Mouse (Mus musculus): ENCODE measurements at regions not wholly inside any gene's neighbourhood (a gene's known extent, or its start where the extent isn't known, plus 50 kb on each side); places are given as distances from the start of the nearest gene placed in this dataset.

- no peak overlapping the region for H3K4me2 ChIP-seq (ENCODE audit: low read depth, low read length)
- 81% methylated on average over 4 of the region's 4 CpGs for WGBS
- no peaks in the 10 kb centered on the region for H3K27me3 ChIP-seq (ENCODE audit: insufficient read depth, low read length)
- H3K4me1 ChIP-seq (ENCODE audit: insufficient read depth, low read length): no peaks in the 10 kb centered on the region
- DNase-seq (ENCODE audit: low spot score) (no peak), ATAC-seq (no peak)
- H3K4me3 ChIP-seq (ENCODE audit: low read length): no peak overlapping the region
- no peak for TF ChIP-seq CTCF (IDR thresholded peaks at IDR 0.05; ENCODE audit: low read depth)
- H3K9me3 ChIP-seq (ENCODE audit: low read length): no peaks in the 10 kb centered on the region
- H3K27ac ChIP-seq: no peak overlapping the region
- H3K36me3 ChIP-seq (ENCODE audit: insufficient read depth, low read length): no peaks in the 10 kb centered on the region
- H3K9ac ChIP-seq (replicated peaks; ENCODE audit: low read length): no peak overlapping the region
Measured at GRCm38 (mm10) chr2:72797002-72797718, 183.1 kb downstream of the Sp3 start.

- no peak for DNase-seq (ENCODE audit: low spot score)
- ATAC-seq: no peak
- no peaks in the 10 kb centered on the region for H3K27me3 ChIP-seq (ENCODE audit: insufficient read depth, low read length)
- no peak overlapping the region for H3K4me3 ChIP-seq (ENCODE audit: low read length)
- TF ChIP-seq CTCF (IDR thresholded peaks at IDR 0.05; ENCODE audit: low read depth): no peak
- no peaks in the 10 kb centered on the region for H3K36me3 ChIP-seq (ENCODE audit: insufficient read depth, low read length)
- no peak overlapping the region for H3K4me2 ChIP-seq (ENCODE audit: low read depth, low read length)
- no peaks in the 10 kb centered on the region for H3K4me1 ChIP-seq (ENCODE audit: insufficient read depth, low read length)
- no peak overlapping the region for H3K27ac ChIP-seq
- no peak overlapping the region for H3K9ac ChIP-seq (replicated peaks; ENCODE audit: low read length)
- H3K9me3 ChIP-seq (ENCODE audit: low read length): no peaks in the 10 kb centered on the region
- 64% methylated on average over 7 of the region's 7 CpGs for WGBS
Measured at GRCm38 (mm10) chr2:72800696-72801095, 179.6 kb downstream of the Sp3 start.

- WGBS: 68% methylated on average over 14 of the region's 14 CpGs
- Histone ChIP-seq H3K9ac (replicated peaks; ENCODE audit: low read length) (no peak overlapping the region), H3K4me3 (ENCODE audit: low read length) (no peak overlapping the region), H3K4me2 (ENCODE audit: low read depth, low read length) (no peak overlapping the region), H3K27me3 (ENCODE audit: insufficient read depth, low read length) (no peaks in the 10 kb centered on the region), H3K36me3 (ENCODE audit: insufficient read depth, low read length) (no peaks in the 10 kb centered on the region), H3K27ac (no peak overlapping the region), H3K9me3 (ENCODE audit: low read length) (no peaks in the 10 kb centered on the region), H3K4me1 (ENCODE audit: insufficient read depth, low read length) (0 out of 2 replicates have a peak, but pooled peaks cover 4% of the 10 kb centered on the region)
- ATAC-seq: no peak
- DNase-seq (ENCODE audit: low spot score): no peak
- TF ChIP-seq CTCF (IDR thresholded peaks at IDR 0.05; ENCODE audit: low read depth): no peak
Measured at GRCm38 (mm10) chr2:72813282-72813974, 166.8 kb downstream of the Sp3 start.

GRCm38 (mm10) chr2:72825251-72825650 is 155.0 kb downstream of the Sp3 start:
- TF ChIP-seq CTCF (IDR thresholded peaks at IDR 0.05; ENCODE audit: low read depth): no peak
- Histone ChIP-seq H3K4me3 (ENCODE audit: low read length) (no peak overlapping the region), H3K27me3 (ENCODE audit: insufficient read depth, low read length) (no peaks in the 10 kb centered on the region), H3K27ac (no peak overlapping the region), H3K9ac (replicated peaks; ENCODE audit: low read length) (no peak overlapping the region), H3K9me3 (ENCODE audit: low read length) (no peaks in the 10 kb centered on the region), H3K36me3 (ENCODE audit: insufficient read depth, low read length) (no peaks in the 10 kb centered on the region), H3K4me2 (ENCODE audit: low read depth, low read length) (no peak overlapping the region), H3K4me1 (ENCODE audit: insufficient read depth, low read length) (no peaks in the 10 kb centered on the region)
- WGBS: 53% methylated on average over 4 of the region's 4 CpGs
- DNase-seq (ENCODE audit: low spot score): peak; percentile 32
- ATAC-seq: no peak

- H3K36me3 ChIP-seq (ENCODE audit: insufficient read depth, low read length): no peaks in the 10 kb centered on the region
- no peak overlapping the region for H3K9ac ChIP-seq (replicated peaks; ENCODE audit: low read length)
- H3K27me3 ChIP-seq (ENCODE audit: insufficient read depth, low read length): no peaks in the 10 kb centered on the region
- 53% methylated on average over 1 of the region's 1 CpGs for WGBS
- TF ChIP-seq CTCF (IDR thresholded peaks at IDR 0.05; ENCODE audit: low read depth): no peak
- no peaks in the 10 kb centered on the region for H3K9me3 ChIP-seq (ENCODE audit: low read length)
- H3K4me3 ChIP-seq (ENCODE audit: low read length): no peak overlapping the region
- no peaks in the 10 kb centered on the region for H3K4me1 ChIP-seq (ENCODE audit: insufficient read depth, low read length)
- H3K27ac ChIP-seq: no peak overlapping the region
- DNase-seq (ENCODE audit: low spot score) (no peak), ATAC-seq (no peak)
- H3K4me2 ChIP-seq (ENCODE audit: low read depth, low read length): no peak overlapping the region
Measured at GRCm38 (mm10) chr2:72829139-72829538, 151.1 kb downstream of the Sp3 start.

GRCm38 (mm10) chr2:72832770-72833169 is 147.5 kb downstream of the Sp3 start:
- Histone ChIP-seq H3K4me3 (ENCODE audit: low read length) (no peak overlapping the region), H3K4me1 (ENCODE audit: insufficient read depth, low read length) (no peaks in the 10 kb centered on the region), H3K36me3 (ENCODE audit: insufficient read depth, low read length) (no peaks in the 10 kb centered on the region), H3K9me3 (ENCODE audit: low read length) (no peaks in the 10 kb centered on the region), H3K9ac (replicated peaks; ENCODE audit: low read length) (no peak overlapping the region), H3K4me2 (ENCODE audit: low read depth, low read length) (no peak overlapping the region), H3K27ac (no peak overlapping the region), H3K27me3 (ENCODE audit: insufficient read depth, low read length) (no peaks in the 10 kb centered on the region)
- TF ChIP-seq CTCF (IDR thresholded peaks at IDR 0.05; ENCODE audit: low read depth): no peak
- no peak for ATAC-seq
- 50% methylated on average over 10 of the region's 10 CpGs for WGBS
- DNase-seq (ENCODE audit: low spot score): no peak
